Mouse (Mus musculus): ENCODE results near the gene Rab6a. TPM values are rescaled to one million over a fixed set of nuclear protein-coding genes. Genes with fewer than 3 reads are reported as not detected.

Gene Rab6a
- polyA plus RNA-seq, 1 experiment from 2014 or later, result 40.2 TPM

- H3K9ac ChIP-seq, result no peak overlapping the region
Observed at GRCm38 (mm10) chr7:100624538-100624937, 17.3 kb downstream of the Rab6a start.

DNA sequence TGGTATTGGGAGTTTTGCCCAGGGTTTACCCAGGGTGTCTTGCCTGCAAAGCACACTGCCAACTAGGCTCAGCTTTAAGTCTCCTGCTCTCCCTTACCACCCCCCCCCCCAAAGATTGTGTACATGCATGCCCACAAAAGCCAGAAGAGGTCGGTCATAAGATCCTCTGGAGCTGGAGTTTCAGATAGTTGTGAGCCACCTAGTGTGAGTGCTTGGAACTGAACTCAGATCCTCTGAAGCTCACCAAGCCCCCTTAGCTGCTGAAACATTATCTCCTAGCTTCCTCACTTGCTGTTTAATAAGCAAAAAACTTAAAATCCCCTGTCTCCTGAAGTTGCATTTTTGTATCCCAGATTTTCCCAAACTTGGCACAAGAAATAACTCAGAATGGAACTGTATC is 30.4 kb downstream of the Rab6a start:
- Histone ChIP-seq H3K36me3 (peaks cover 39% of the 10 kb centered on the region), H3K27me3 (no peaks in the 10 kb centered on the region), H3K9ac (no peak overlapping the region), H3K9me3 (replicated peaks) (no peaks in the 10 kb centered on the region), H3K4me1 (replicated peaks) (no peaks in the 10 kb centered on the region), H3K27ac (no peak overlapping the region), H3K4me2 (no peak overlapping the region), H3K4me3 (replicated peaks) (no peak overlapping the region)
- 5% methylated on average over 1 of the region's 1 CpGs for WGBS (ENCODE audit: insufficient replicate concordance)
- ATAC-seq (ENCODE audit: low read depth) (no peak), DNase-seq (no peak)

More at GRCm38 (mm10) chr7:100624538-100624937, 17.3 kb downstream of the Rab6a start:
- no peaks in the 10 kb centered on the region for H3K27me3 ChIP-seq
- no peaks in the 10 kb centered on the region for H3K9me3 ChIP-seq (replicated peaks)
- H3K4me2 ChIP-seq, result no peak overlapping the region
- peaks cover 5% of the 10 kb centered on the region; the same call in 1 of the 2 replicates for H3K36me3 ChIP-seq
- ATAC-seq (ENCODE audit: low read depth) (no peak), DNase-seq (no peak)
- H3K4me1 ChIP-seq (replicated peaks), result peaks cover 15% of the 10 kb centered on the region
- no peak overlapping the region for H3K27ac ChIP-seq
- WGBS (ENCODE audit: insufficient replicate concordance), result 81% methylated on average over 3 of the region's 3 CpGs
- no peak overlapping the region for H3K4me3 ChIP-seq (replicated peaks)

- Histone ChIP-seq H3K9ac (no peak overlapping the region), H3K4me3 (replicated peaks) (no peak overlapping the region), H3K9me3 (replicated peaks) (no peaks in the 10 kb centered on the region), H3K4me2 (no peak overlapping the region), H3K4me1 (replicated peaks) (peaks cover 17% of the 10 kb centered on the region), H3K36me3 (peaks cover 14% of the 10 kb centered on the region), H3K27me3 (no peaks in the 10 kb centered on the region), H3K27ac (no peak overlapping the region)
- 79% methylated on average over 4 of the region's 4 CpGs for WGBS (ENCODE audit: insufficient replicate concordance)
- ATAC-seq (ENCODE audit: low read depth) (no peak), DNase-seq (no peak)
Observed at GRCm38 (mm10) chr7:100642413-100642812, 35.2 kb downstream of the Rab6a start.

GRCm38 (mm10) chr7:100645147-100645546 is 37.9 kb downstream of the Rab6a start:
- no peaks in the 10 kb centered on the region for H3K27me3 ChIP-seq
- no peaks in the 10 kb centered on the region for H3K9me3 ChIP-seq (replicated peaks)
- no peak overlapping the region for H3K27ac ChIP-seq
- no peak overlapping the region for H3K4me3 ChIP-seq (replicated peaks)
- peak; percentile 52 for DNase-seq
- H3K9ac ChIP-seq, result no peak overlapping the region
- peak; percentile 60 for ATAC-seq (ENCODE audit: low read depth)
- WGBS (ENCODE audit: insufficient replicate concordance), result 20% methylated on average over 3 of the region's 3 CpGs
- H3K4me2 ChIP-seq, result no peak overlapping the region
- peaks cover 5% of the 10 kb centered on the region; the same call in 1 of the 2 replicates for H3K36me3 ChIP-seq
- peaks cover 21% of the 10 kb centered on the region for H3K4me1 ChIP-seq (replicated peaks)

DNA sequence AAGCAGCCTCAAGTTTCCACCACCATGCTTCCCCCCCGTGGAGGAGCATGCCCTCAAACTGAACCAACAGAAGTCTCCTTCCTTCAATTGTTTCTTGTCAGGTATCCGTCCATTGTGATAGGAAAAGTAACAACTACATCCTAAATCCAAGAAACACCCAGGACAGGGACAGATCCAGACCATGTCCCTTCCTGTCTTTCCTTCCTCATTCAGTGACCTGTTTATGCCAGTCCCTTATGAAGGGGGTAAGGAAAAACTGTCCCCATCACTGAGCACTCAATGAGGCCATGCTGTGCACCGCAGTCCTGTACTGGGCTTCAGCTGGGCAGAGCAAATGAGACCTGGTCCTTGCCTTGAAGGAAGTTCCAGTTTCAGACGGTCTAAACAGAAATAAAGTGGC is 41.9 kb downstream of the Rab6a start:
- DNase-seq (no peak), ATAC-seq (ENCODE audit: low read depth) (no peak)
- no peak overlapping the region for H3K27ac ChIP-seq
- H3K27me3 ChIP-seq, result no peaks in the 10 kb centered on the region
- no peaks in the 10 kb centered on the region for H3K9me3 ChIP-seq (replicated peaks)
- no peaks in the 10 kb centered on the region for H3K36me3 ChIP-seq
- H3K9ac ChIP-seq, result no peak overlapping the region
- 64% methylated on average over 4 of the region's 4 CpGs for WGBS (ENCODE audit: insufficient replicate concordance)
- no peak overlapping the region for H3K4me2 ChIP-seq
- H3K4me3 ChIP-seq (replicated peaks), result no peak overlapping the region
- peaks cover 21% of the 10 kb centered on the region for H3K4me1 ChIP-seq (replicated peaks)

GRCm38 (mm10) chr7:100649826-100650225 is 42.6 kb downstream of the Rab6a start:
- no peaks in the 10 kb centered on the region for H3K27me3 ChIP-seq
- ATAC-seq (ENCODE audit: low read depth) (no peak), DNase-seq (no peak)
- H3K4me3 ChIP-seq (replicated peaks), result no peak overlapping the region
- no peaks in the 10 kb centered on the region for H3K36me3 ChIP-seq
- H3K4me1 ChIP-seq (replicated peaks), result peaks cover 21% of the 10 kb centered on the region
- no peak overlapping the region for H3K27ac ChIP-seq
- no peaks in the 10 kb centered on the region for H3K9me3 ChIP-seq (replicated peaks)
- H3K9ac ChIP-seq, result no peak overlapping the region
- no peak overlapping the region for H3K4me2 ChIP-seq
- WGBS (ENCODE audit: insufficient replicate concordance), result 78% methylated on average over 8 of the region's 8 CpGs

GRCm38 (mm10) chr7:100650421-100650820 is 43.2 kb downstream of the Rab6a start:
- Histone ChIP-seq H3K36me3 (no peaks in the 10 kb centered on the region), H3K4me1 (replicated peaks) (peaks cover 15% of the 10 kb centered on the region), H3K27ac (no peak overlapping the region), H3K9ac (no peak overlapping the region), H3K4me3 (replicated peaks) (no peak overlapping the region), H3K27me3 (no peaks in the 10 kb centered on the region), H3K4me2 (no peak overlapping the region), H3K9me3 (replicated peaks) (no peaks in the 10 kb centered on the region)
- ATAC-seq (ENCODE audit: low read depth) (no peak), DNase-seq (no peak)
- 71% methylated on average over 6 of the region's 6 CpGs for WGBS (ENCODE audit: insufficient replicate concordance)

DNA sequence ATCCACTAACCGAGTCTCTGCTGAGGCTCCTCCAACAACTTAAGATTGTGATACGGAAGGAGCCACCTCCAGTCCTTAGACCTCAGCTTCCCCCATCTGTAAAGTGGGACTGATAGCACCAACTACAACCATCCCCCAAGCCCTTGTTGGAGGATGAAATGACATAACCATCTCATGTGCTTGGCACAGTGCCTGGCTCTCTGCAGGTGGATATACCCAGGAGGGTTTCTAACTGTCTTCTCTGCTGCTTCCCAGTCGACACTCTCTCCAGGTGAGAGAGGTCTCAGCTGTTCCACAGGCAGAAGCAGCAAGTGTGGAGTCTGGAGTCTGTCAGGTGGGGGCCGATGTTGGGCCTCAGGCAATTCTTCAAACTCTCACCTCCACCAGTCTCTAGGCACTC is 43.8 kb downstream of the Rab6a start:
- Histone ChIP-seq H3K4me1 (replicated peaks) (peaks cover 13% of the 10 kb centered on the region), H3K36me3 (no peaks in the 10 kb centered on the region), H3K9ac (no peak overlapping the region), H3K9me3 (replicated peaks) (no peaks in the 10 kb centered on the region), H3K27ac (no peak overlapping the region), H3K27me3 (no peaks in the 10 kb centered on the region), H3K4me2 (no peak overlapping the region), H3K4me3 (replicated peaks) (no peak overlapping the region)
- ATAC-seq (ENCODE audit: low read depth) (no peak), DNase-seq (no peak)
- 47% methylated on average over 4 of the region's 4 CpGs for WGBS (ENCODE audit: insufficient replicate concordance)

GRCm38 (mm10) chr7:100653480-100654266 is 46.5 kb downstream of the Rab6a start:
- no peaks in the 10 kb centered on the region for H3K9me3 ChIP-seq (replicated peaks)
- no peaks in the 10 kb centered on the region for H3K27me3 ChIP-seq
- ATAC-seq (ENCODE audit: low read depth) (no peak), DNase-seq (no peak)
- no peak overlapping the region for H3K9ac ChIP-seq
- no peak overlapping the region for H3K27ac ChIP-seq
- WGBS (ENCODE audit: insufficient replicate concordance), result 73% methylated on average over 9 of the region's 9 CpGs
- H3K4me2 ChIP-seq, result no peak overlapping the region
- H3K36me3 ChIP-seq, result no peaks in the 10 kb centered on the region
- 0 out of 2 replicates have a peak, but pooled peaks cover 3% of the 10 kb centered on the region for H3K4me1 ChIP-seq (replicated peaks)
- no peak overlapping the region for H3K4me3 ChIP-seq (replicated peaks)

DNA sequence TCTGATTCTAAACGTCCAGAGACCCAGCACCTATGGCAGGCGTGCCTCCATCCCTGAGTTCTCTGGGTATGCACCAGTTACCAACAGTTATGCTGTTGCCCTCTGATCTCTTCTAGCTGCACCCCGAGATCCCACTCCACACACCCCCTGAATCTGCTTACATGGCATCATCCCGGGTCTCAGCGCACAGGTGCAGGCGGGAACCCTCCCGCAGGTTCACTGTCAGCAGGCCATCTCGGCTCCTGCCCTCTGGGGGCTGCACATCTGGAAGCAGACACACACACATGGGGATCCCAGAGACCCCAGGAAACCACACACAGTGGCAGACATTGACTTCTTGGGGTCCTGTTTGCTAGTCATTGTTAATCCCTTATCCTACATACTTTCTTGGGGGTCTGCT is 47.2 kb downstream of the Rab6a start:
- no peak for DNase-seq
- 71% methylated on average over 8 of the region's 8 CpGs for WGBS (ENCODE audit: insufficient replicate concordance)

GRCm38 (mm10) chr7:100656739-100657138 is 49.5 kb downstream of the Rab6a start:
- Histone ChIP-seq H3K36me3 (no peaks in the 10 kb centered on the region), H3K27ac (no peak overlapping the region), H3K9me3 (replicated peaks) (no peaks in the 10 kb centered on the region), H3K4me2 (no peak overlapping the region), H3K4me3 (replicated peaks) (no peak overlapping the region), H3K27me3 (no peaks in the 10 kb centered on the region), H3K4me1 (replicated peaks) (0 out of 2 replicates have a peak, but pooled peaks cover 3% of the 10 kb centered on the region), H3K9ac (no peak overlapping the region)
- DNase-seq (no peak), ATAC-seq (ENCODE audit: low read depth) (no peak)
- 49% methylated on average over 5 of the region's 5 CpGs for WGBS (ENCODE audit: insufficient replicate concordance)

More for the DNA sequence above, 47.2 kb downstream of the Rab6a start:
- no peaks in the 10 kb centered on the region for H3K27me3 ChIP-seq
- H3K36me3 ChIP-seq, result no peaks in the 10 kb centered on the region
- H3K4me2 ChIP-seq, result no peak overlapping the region
- H3K4me1 ChIP-seq (replicated peaks), result 0 out of 2 replicates have a peak, but pooled peaks cover 3% of the 10 kb centered on the region
- H3K4me3 ChIP-seq (replicated peaks), result no peak overlapping the region
- H3K9ac ChIP-seq, result no peak overlapping the region
- ATAC-seq (ENCODE audit: low read depth), result no peak
- H3K9me3 ChIP-seq (replicated peaks), result no peaks in the 10 kb centered on the region
- H3K27ac ChIP-seq, result no peak overlapping the region

DNA sequence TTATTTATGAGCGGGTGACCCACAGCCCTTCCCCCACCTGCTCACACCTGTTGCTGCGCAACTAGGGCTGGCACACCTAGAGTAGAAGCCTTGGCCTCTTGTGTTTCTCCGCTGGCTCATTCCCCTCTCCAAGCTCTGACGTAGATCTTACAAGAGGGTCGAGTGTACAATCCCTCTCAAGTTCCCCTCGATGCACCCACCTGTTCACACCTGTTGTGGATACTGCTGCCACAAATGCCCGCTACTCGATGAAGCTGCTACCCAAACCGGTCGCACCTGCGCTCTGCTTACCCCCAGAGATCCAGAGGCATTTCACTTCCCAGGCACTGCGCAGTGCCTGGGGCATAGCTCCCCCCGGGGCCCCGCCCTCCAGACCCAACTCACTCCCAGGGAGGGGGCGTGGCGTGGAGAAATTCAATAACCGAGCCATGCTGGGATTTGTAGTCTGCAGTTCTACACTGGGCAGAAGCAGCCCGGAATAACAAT is 50.9 kb downstream of the Rab6a start:
- no peaks in the 10 kb centered on the region for H3K27me3 ChIP-seq
- no peaks in the 10 kb centered on the region for H3K9me3 ChIP-seq (replicated peaks)
- no peak overlapping the region for H3K9ac ChIP-seq
- 36% methylated on average over 18 of the region's 18 CpGs for WGBS (ENCODE audit: insufficient replicate concordance)
- no peak overlapping the region for H3K4me3 ChIP-seq (replicated peaks)
- H3K4me2 ChIP-seq, result peak overlapping the region; percentile 30; the same call in 1 of the 2 replicates
- ATAC-seq (ENCODE audit: low read depth), result 0 out of 2 replicates have a peak, but pooled peaks have one; percentile 37
- no peak overlapping the region for H3K27ac ChIP-seq
- peak; percentile 26 for DNase-seq
- peaks cover 5% of the 10 kb centered on the region for H3K4me1 ChIP-seq (replicated peaks)
- no peaks in the 10 kb centered on the region for H3K36me3 ChIP-seq

All from liver, embryonic 13.5 days (tissue).